Mouse (Mus musculus): Measurements from ENCODE around the gene Tulp1. TPM values are rescaled to one million over a fixed set of nuclear protein-coding genes. Genes with fewer than 3 reads are reported as not detected.
"Not testable (repeated sequence)": the region's sequence is repeated elsewhere in the genome, so short reads cannot be mapped to it uniquely, and the experiment has no call there.

The Tulp1 gene
- polyA plus RNA-seq, 1 experiment from 2014 or later: 3.4 TPM

GRCm38 (mm10) chr17:28330590-28330989, 34.4 kb downstream of the Tulp1 start:
- H3K4me1 ChIP-seq (ENCODE audit: control insufficient read depth, insufficient read depth, low read length): peaks cover 49% of the 10 kb centered on the region
- H3K36me3 ChIP-seq (ENCODE audit: control insufficient read depth, insufficient read depth, low read length): peaks cover 14% of the 10 kb centered on the region
- H3K4me3 ChIP-seq (ENCODE audit: low read depth, low read length); H3K27me3 ChIP-seq (ENCODE audit: control insufficient read depth, insufficient read depth, low read length); H3K27ac ChIP-seq (replicated peaks; ENCODE audit: low read depth, low read length); H3K9me3 ChIP-seq (ENCODE audit: control insufficient read depth, low read length); H3K4me2 ChIP-seq (ENCODE audit: low read depth, severe bottlenecking); DNase-seq (ENCODE audit: low spot score); ATAC-seq (ENCODE audit: insufficient number of reproducible peaks, low FRiP score, low TSS enrichment, low read depth); H3K9ac ChIP-seq (ENCODE audit: low read length): not testable (repeated sequence)
- 72% methylated on average over 6 of the region's 8 CpGs for WGBS

- Histone ChIP-seq H3K9me3 (ENCODE audit: control insufficient read depth, low read length) (no peaks in the 10 kb centered on the region), H3K36me3 (ENCODE audit: control insufficient read depth, insufficient read depth, low read length) (peaks cover 14% of the 10 kb centered on the region), H3K9ac (ENCODE audit: low read length) (peak overlapping the region; percentile 24; the same call in 1 of the 2 replicates), H3K27ac (replicated peaks; ENCODE audit: low read depth, low read length) (0 out of 2 replicates have a peak overlapping the region, but pooled peaks have one; percentile 30), H3K4me1 (ENCODE audit: control insufficient read depth, insufficient read depth, low read length) (peaks cover 49% of the 10 kb centered on the region), H3K27me3 (ENCODE audit: control insufficient read depth, insufficient read depth, low read length) (no peaks in the 10 kb centered on the region), H3K4me2 (ENCODE audit: low read depth, severe bottlenecking) (peak overlapping the region; percentile 75), H3K4me3 (ENCODE audit: low read depth, low read length) (peak overlapping the region; percentile 97)
- 53% methylated on average over 2 of the region's 2 CpGs for WGBS
- no peak for DNase-seq (ENCODE audit: low spot score)
- no peak for ATAC-seq (ENCODE audit: insufficient number of reproducible peaks, low FRiP score, low TSS enrichment, low read depth)
These were observed 34.8 kb downstream of the Tulp1 start for GRCm38 (mm10) chr17:28330232-28330546.

GRCm38 (mm10) chr17:28329503-28330231, 35.4 kb downstream of the Tulp1 start:
- Histone ChIP-seq H3K9ac (ENCODE audit: low read length) (peak overlapping the region; percentile 99), H3K27me3 (ENCODE audit: control insufficient read depth, insufficient read depth, low read length) (no peaks in the 10 kb centered on the region), H3K36me3 (ENCODE audit: control insufficient read depth, insufficient read depth, low read length) (peaks cover 15% of the 10 kb centered on the region), H3K9me3 (ENCODE audit: control insufficient read depth, low read length) (no peaks in the 10 kb centered on the region), H3K4me2 (ENCODE audit: low read depth, severe bottlenecking) (peak overlapping the region; percentile 75), H3K4me3 (ENCODE audit: low read depth, low read length) (peak overlapping the region; percentile 97), H3K27ac (replicated peaks; ENCODE audit: low read depth, low read length) (peak overlapping the region; percentile 95), H3K4me1 (ENCODE audit: control insufficient read depth, insufficient read depth, low read length) (peaks cover 49% of the 10 kb centered on the region)
- WGBS: 6% methylated on average over 4 of the region's 4 CpGs
- ATAC-seq (ENCODE audit: insufficient number of reproducible peaks, low FRiP score, low TSS enrichment, low read depth) (no peak), DNase-seq (ENCODE audit: low spot score) (peak; percentile 42)

- H3K4me3 ChIP-seq (ENCODE audit: low read depth, low read length): peak overlapping the region; percentile 97
- H3K9ac ChIP-seq (ENCODE audit: low read length): peak overlapping the region; percentile 99
- H3K27ac ChIP-seq (replicated peaks; ENCODE audit: low read depth, low read length): peak overlapping the region; percentile 95
- peak overlapping the region; percentile 75 for H3K4me2 ChIP-seq (ENCODE audit: low read depth, severe bottlenecking)
- ATAC-seq (ENCODE audit: insufficient number of reproducible peaks, low FRiP score, low TSS enrichment, low read depth): no peak
- H3K36me3 ChIP-seq (ENCODE audit: control insufficient read depth, insufficient read depth, low read length): peaks cover 17% of the 10 kb centered on the region
- DNase-seq (ENCODE audit: low spot score): peak; percentile 52
- WGBS: under 1% methylated on average over 24 of the region's 25 CpGs
- no peaks in the 10 kb centered on the region for H3K9me3 ChIP-seq (ENCODE audit: control insufficient read depth, low read length)
- H3K4me1 ChIP-seq (ENCODE audit: control insufficient read depth, insufficient read depth, low read length): peaks cover 44% of the 10 kb centered on the region
- no peaks in the 10 kb centered on the region for H3K27me3 ChIP-seq (ENCODE audit: control insufficient read depth, insufficient read depth, low read length)
These were observed 36.1 kb downstream of the Tulp1 start for GRCm38 (mm10) chr17:28328946-28329345.

GRCm38 (mm10) chr17:28328366-28328928, 36.6 kb downstream of the Tulp1 start, which contains the start of gene Rpl10a:
Rpl10a (plus strand) TSS chr17:28328471.
- Histone ChIP-seq H3K9ac (ENCODE audit: low read length) (peak within 1 kb of the TSS; percentile 99), H3K36me3 (ENCODE audit: control insufficient read depth, insufficient read depth, low read length) (peaks cover 17% of the 10 kb centered on the region), H3K4me1 (ENCODE audit: control insufficient read depth, insufficient read depth, low read length) (peaks cover 39% of the 10 kb centered on the region), H3K4me3 (ENCODE audit: low read depth, low read length) (peak within 1 kb of the TSS; percentile 97), H3K27me3 (ENCODE audit: control insufficient read depth, insufficient read depth, low read length) (no peaks in the 10 kb centered on the region), H3K4me2 (ENCODE audit: low read depth, severe bottlenecking) (peak within 1 kb of the TSS; percentile 75), H3K9me3 (ENCODE audit: control insufficient read depth, low read length) (no peaks in the 10 kb centered on the region), H3K27ac (replicated peaks; ENCODE audit: low read depth, low read length) (peak within 1 kb of the TSS; percentile 95)
- ATAC-seq (ENCODE audit: insufficient number of reproducible peaks, low FRiP score, low TSS enrichment, low read depth) (peak; percentile 80), DNase-seq (ENCODE audit: low spot score) (peak; percentile 99)
- under 1% methylated on average over 67 of the region's 67 CpGs for WGBS

GRCm38 (mm10) chr17:28327673-28328325, 37.2 kb downstream of the Tulp1 start:
- Histone ChIP-seq H3K9ac (ENCODE audit: low read length) (peak overlapping the region; percentile 99), H3K27ac (replicated peaks; ENCODE audit: low read depth, low read length) (peak overlapping the region; percentile 95), H3K9me3 (ENCODE audit: control insufficient read depth, low read length) (no peaks in the 10 kb centered on the region), H3K27me3 (ENCODE audit: control insufficient read depth, insufficient read depth, low read length) (no peaks in the 10 kb centered on the region), H3K4me3 (ENCODE audit: low read depth, low read length) (peak overlapping the region; percentile 97), H3K36me3 (ENCODE audit: control insufficient read depth, insufficient read depth, low read length) (peaks cover 17% of the 10 kb centered on the region), H3K4me2 (ENCODE audit: low read depth, severe bottlenecking) (peak overlapping the region; percentile 75), H3K4me1 (ENCODE audit: control insufficient read depth, insufficient read depth, low read length) (peaks cover 33% of the 10 kb centered on the region)
- DNase-seq (ENCODE audit: low spot score): no peak
- ATAC-seq (ENCODE audit: insufficient number of reproducible peaks, low FRiP score, low TSS enrichment, low read depth): peak; percentile 44
- WGBS: 2% methylated on average over 22 of the region's 22 CpGs

GRCm38 (mm10) chr17:28326951-28327350, 38.1 kb downstream of the Tulp1 start:
- H3K9me3 ChIP-seq (ENCODE audit: control insufficient read depth, low read length): no peaks in the 10 kb centered on the region
- peaks cover 15% of the 10 kb centered on the region for H3K36me3 ChIP-seq (ENCODE audit: control insufficient read depth, insufficient read depth, low read length)
- H3K27me3 ChIP-seq (ENCODE audit: control insufficient read depth, insufficient read depth, low read length): no peaks in the 10 kb centered on the region
- no peak for ATAC-seq (ENCODE audit: insufficient number of reproducible peaks, low FRiP score, low TSS enrichment, low read depth)
- H3K9ac ChIP-seq (ENCODE audit: low read length): no peak overlapping the region; the same call in none of the 2 replicates
- DNase-seq (ENCODE audit: low spot score): no peak
- no peak overlapping the region for H3K4me3 ChIP-seq (ENCODE audit: low read depth, low read length)
- peaks cover 24% of the 10 kb centered on the region for H3K4me1 ChIP-seq (ENCODE audit: control insufficient read depth, insufficient read depth, low read length)
- H3K4me2 ChIP-seq (ENCODE audit: low read depth, severe bottlenecking): no peak overlapping the region
- H3K27ac ChIP-seq (replicated peaks; ENCODE audit: low read depth, low read length): no peak overlapping the region
- WGBS: 76% methylated on average over 3 of the region's 3 CpGs

- Histone ChIP-seq H3K4me2 (ENCODE audit: low read depth, severe bottlenecking) (no peak overlapping the region), H3K4me3 (ENCODE audit: low read depth, low read length) (no peak overlapping the region), H3K4me1 (ENCODE audit: control insufficient read depth, insufficient read depth, low read length) (peaks cover 14% of the 10 kb centered on the region), H3K27ac (replicated peaks; ENCODE audit: low read depth, low read length) (no peak overlapping the region), H3K36me3 (ENCODE audit: control insufficient read depth, insufficient read depth, low read length) (peaks cover 13% of the 10 kb centered on the region), H3K9me3 (ENCODE audit: control insufficient read depth, low read length) (no peaks in the 10 kb centered on the region), H3K27me3 (ENCODE audit: control insufficient read depth, insufficient read depth, low read length) (no peaks in the 10 kb centered on the region), H3K9ac (ENCODE audit: low read length) (no peak overlapping the region)
- WGBS: 93% methylated on average over 8 of the region's 8 CpGs
- no peak for DNase-seq (ENCODE audit: low spot score)
- ATAC-seq (ENCODE audit: insufficient number of reproducible peaks, low FRiP score, low TSS enrichment, low read depth): no peak
These were observed 39.3 kb downstream of the Tulp1 start for GRCm38 (mm10) chr17:28325751-28326150.
